Mouse (Mus musculus) adrenal gland, adult 18-20 months (tissue): Measurements from ENCODE around the gene Spag4. TPM values are rescaled to one million over a fixed set of nuclear protein-coding genes. Genes with fewer than 3 reads are reported as not detected.

Experiments used
- DNase-seq, 2 experiments: peaks; one replicate each; pipeline ENCODE4 v3.0.0; 2021 to 2022; ENCODE audit warnings: low spot score in 2 of 2
- long read RNA-seq, 2 experiments: library from polyadenylated mRNA; stranded (forward); transcript quantifications; one replicate each; pipeline ENCODE4 v2.0.0; 2021
- total RNA-seq, 2 experiments: library from RNA; stranded (reverse); gene quantifications; 1 replicate in 1 of 2; 2 replicates in 1 of 2; pipeline ENCODE4 v1.2.3; 2021

Spag4 gene
- total RNA-seq: 1 to 10 TPM; 4.2 to 9.3 TPM
- long read RNA-seq, experiment 1, partial matches to known transcripts: 0 of 8 reads
- long read RNA-seq, experiment 1, other reads (novel, unspliced or antisense): 7 of 8 reads
- long read RNA-seq, experiment 2, partial matches to known transcripts: 1 of 4 reads
- long read RNA-seq, experiment 2, other reads (novel, unspliced or antisense): 2 of 4 reads

DNA sequence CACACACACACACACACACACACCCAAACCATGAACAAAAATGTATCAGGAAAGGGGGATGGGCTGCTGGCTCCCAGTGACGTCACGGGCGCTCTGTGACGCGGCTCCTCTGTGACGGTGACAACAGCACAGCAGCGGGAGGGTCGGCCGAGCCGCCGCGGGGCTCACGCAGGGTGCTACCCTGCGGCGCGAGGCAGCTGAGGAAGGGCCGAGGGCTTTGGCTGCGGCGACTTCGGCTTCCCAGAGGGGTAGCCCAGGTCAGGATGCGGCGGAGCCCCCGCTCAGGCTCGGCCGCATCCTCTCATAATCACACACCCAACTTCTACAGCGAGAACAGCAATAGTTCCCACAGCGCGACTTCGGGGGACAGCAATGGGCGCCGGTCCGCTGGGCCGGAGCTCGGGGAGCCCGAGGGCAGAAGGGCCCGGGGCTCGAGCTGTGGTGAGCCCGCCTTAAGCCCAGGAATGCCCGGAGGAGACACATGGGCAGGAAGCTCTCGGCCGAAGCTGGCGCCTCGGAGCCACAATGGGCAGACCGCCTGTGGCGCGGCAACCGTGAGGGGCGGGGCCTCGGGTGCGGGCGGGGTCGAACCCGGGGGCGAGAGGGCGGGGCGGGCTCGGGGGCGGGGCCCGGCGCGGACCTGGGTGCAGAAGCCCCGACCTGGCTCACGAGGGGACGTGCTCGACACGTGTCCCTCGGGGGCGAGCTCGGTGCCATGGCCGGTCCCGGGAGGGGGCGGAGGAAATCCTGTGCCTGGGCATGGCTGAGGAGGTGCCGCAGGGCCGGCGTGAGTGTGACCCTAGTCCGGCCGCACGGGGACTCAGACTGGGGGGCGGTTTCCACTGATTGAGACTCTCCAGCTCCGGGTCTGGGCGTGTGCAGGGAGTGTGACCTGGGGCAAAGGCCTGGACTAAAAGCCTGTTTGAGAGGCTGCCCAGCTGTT is at the start of gene Spag4:
Spag4 (plus strand) TSS at position 77 of the 943 bp plus-strand sequence.
- DNase-seq: peak; percentile 78 to 79

GRCm38 (mm10) chr2:156018106-156018505 is 46.9 kb upstream of the Spag4 start:
- DNase-seq: no peak

GRCm38 (mm10) chr2:156021219-156021618 is 43.8 kb upstream of the Spag4 start:
- no peak for DNase-seq

DNA sequence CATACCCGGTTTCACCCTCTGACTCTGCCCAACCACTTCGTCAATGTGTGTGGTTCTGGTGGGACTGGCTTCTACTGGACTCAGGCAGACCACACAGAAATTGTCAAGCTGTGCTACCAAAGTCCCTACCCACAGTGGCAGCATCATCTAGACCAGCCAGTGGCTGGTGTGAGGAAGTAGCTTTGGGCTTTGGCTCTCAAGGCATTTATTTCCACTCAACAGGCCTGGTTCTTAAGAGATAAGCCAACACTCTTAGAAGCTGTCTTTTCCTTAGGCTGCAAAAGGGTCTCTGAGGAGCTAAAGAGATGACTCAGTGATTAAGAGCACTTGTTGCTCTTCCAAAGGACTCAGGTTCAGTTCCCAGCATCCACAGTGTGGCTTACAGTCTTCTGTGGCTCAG is 43.2 kb upstream of the Spag4 start:
- no peak for DNase-seq

DNA sequence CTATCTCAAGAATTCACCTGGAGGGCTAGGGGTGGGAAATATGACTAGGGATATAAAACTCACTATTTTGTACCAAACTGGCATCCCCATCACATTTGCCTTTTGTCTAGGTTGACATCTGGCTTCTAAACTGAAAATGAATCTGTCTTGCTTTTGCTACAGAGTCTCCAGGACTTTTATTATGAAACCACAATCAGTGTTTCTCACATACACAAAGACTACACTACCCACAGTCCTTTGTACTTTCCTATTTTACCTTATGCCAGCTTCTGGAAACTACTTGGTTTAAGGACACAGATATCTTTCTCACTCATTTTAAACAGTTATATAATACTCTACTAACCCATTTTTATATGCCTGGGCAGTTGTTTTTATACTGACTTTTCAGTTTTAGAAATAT is 39.5 kb upstream of the Spag4 start:
- DNase-seq: no peak

DNA sequence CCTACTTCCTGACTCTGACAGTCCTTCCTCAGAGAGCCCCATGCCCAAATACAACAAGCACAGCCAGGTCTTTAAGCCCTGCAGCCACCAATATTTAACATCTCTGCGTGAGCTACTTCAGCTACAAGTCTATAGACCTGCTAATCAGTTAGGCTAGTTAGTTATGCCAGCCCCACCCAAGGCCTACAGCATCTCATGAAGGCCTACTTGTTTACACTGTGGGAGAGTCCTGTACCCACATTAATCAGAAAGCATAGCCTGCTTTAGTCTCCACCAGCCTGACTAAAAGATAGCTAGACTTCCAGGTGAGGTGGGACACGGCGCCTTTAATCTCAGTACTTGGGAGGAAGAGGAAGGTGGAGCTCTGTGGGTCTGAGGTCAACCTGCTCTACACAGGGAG is 25.6 kb upstream of the Spag4 start:
- no peak for DNase-seq

DNA sequence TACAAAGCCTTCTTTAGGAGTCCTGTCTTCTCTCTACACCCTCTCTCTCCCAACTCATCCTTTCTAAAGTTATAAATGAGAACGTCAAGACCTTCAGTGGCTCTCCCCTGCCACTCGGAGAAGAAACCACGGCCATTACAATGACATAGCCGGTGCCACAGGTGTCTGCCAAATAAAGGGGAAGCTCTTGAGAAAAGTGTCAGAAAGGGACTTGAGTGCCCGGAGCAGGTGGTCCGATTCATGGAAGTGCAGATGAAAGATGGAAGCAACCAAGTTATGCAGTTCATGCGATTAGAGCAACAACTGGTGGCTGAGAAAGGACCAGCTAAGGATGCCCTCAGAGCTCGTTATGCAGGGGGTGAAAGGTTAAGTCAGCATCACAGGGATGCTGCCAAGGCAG is 22.1 kb upstream of the Spag4 start:
- DNase-seq: no peak

DNA sequence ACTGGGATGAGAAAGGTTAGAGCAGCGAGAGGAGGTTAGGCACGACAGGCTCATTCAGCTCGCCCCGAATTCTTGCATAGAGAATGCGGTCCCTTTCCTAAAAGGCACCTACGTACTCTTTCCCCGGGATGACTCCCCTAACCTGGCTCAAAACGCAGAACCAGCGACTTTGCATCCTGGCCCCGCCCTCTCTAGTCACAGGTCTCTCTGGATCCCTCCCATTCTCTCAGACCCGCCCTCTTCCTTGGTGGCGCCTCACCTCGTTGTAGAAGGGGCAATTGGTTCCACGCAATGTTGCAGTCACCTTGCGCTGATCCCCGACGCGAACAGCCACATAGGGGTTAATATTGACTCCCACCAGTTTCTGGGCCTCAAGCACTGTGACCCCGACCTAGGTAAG is 17.0 kb upstream of the Spag4 start:
- DNase-seq: no peak

- DNase-seq: no peak
These were observed 12.2 kb upstream of the Spag4 start, which contains the start of gene Fer1l4 for GRCm38 (mm10) chr2:156052816-156053215. Gene Fer1l4, minus strand, starts transcription at chr2:156052947.

DNA sequence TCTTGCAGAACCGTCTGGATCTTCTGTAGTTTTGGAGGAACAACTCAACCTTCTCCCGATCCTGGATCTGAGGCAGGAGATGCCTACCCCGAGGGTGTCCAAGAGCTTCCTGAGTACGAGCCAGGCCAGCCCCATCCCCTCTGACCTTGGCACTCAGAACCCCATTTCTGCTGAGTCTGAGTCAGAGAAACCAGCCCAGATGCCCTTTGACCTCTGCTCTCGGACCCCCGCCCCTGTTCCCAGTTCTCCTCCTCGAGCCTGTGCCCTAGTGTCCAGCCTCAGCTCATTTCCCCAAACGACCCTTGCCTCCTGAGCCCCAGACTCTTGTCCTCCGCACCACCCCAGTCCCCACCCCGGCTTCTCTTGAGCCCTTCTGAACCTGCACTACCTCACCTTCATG is 1.2 kb downstream of the Spag4 start:
- DNase-seq: no peak

DNA sequence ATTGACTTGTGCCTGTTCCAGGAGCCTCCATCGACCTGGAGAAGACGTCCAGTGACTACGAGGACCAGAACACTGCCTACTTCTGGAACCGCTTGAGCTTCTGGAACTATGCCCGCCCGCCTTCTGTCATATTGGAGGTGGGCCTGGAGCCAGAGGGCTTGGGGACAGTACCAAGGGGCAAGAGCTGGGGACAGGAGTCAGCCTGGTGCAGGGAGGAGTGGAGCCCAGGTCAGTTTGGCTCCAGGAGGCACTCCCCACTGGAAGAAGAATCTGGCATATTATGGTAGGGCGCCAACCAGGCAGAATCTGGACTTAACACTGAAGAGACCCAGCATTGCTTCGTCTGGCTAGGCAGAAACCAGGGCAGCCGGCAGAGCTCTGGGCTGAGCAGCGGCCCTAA is 2.9 kb downstream of the Spag4 start:
- DNase-seq: no peak

GRCm38 (mm10) chr2:156071236-156071635 is 6.3 kb downstream of the Spag4 start:
- DNase-seq: no peak

DNA sequence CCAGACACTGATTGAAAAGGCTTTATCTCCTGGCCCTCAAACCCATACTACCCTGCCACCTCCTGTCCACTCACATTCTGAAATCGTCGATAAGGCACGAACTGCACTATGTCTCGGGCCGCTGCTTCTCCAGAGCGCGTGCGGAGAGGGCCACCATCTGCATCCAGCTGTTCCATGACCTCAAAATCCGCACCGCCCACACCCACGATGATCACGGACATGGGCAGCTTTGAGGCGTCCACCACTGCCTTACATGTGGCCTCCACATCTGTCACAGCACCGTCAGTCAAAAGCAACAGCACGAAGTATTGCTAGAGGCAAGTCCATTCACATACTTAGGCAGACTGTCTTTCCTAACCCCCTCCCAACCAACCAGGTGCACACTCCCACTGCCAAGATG is 8.8 kb downstream of the Spag4 start:
- DNase-seq: no peak

DNA sequence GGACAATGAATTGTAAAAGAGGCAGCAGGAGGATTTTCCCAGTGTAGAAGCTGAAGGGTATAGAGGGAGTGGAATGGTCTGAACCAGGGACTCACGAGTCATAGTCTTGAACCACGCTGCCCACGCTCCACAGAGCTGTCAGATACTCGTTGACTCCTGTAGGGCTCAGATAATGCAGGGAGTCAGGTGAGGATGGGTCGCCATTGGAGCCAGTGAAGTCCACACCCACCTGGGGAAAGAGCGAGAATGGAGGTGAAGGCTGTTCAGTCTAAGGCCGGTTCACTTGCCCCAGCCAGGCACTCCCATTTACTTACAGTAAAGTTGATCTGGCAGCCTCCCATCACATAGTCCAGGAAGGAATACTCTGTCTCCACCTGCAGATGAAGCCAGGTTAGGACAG is 12.5 kb downstream of the Spag4 start:
- DNase-seq: no peak

GRCm38 (mm10) chr2:156078421-156079182 is 13.6 kb downstream of the Spag4 start:
- DNase-seq: no peak

- DNase-seq: peak; percentile 49 to 50
These were observed 14.2 kb downstream of the Spag4 start for GRCm38 (mm10) chr2:156079183-156079560.

GRCm38 (mm10) chr2:156079674-156080073 is 14.7 kb downstream of the Spag4 start:
- no peak for DNase-seq

DNA sequence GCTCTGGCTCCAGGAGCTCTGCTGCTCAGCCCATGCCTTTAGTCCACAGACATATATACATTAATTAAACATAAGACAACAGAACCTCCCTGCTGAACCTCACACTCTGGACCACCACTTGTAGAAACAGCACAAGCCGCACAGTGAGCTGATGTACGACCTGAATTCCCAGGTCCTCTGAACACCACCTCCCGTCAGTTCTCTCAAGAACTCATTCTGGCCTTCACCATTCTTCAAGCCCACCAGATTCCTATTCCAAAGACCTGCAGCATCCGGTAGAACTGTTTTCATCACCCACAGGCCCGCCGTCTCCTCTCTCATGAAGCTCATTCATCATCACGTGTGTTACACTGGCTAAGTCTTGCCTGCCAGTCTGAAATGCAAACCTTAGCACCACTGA is 15.4 kb downstream of the Spag4 start:
- no peak for DNase-seq

DNA sequence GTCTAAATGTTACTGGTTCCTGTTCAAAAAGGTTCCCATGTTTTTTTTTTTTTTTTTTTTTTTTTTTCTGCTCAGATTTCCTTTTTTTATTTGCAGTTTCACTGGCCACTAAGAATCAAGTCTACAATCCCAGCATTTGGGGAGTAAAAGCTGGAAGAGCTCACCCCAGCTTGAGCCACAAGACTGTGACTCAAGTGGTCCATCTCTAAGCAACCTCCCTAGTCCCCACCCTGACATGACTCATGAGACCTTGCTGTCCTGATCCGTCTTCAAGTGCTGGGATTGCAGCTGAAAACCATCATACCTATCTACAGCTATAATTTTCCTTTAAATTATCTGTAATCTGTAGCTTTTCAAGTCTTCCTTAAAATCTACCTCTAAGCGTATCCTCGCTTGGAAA is 19.6 kb downstream of the Spag4 start:
- no peak for DNase-seq

GRCm38 (mm10) chr2:156087391-156088110 is 22.6 kb downstream of the Spag4 start:
- DNase-seq: no peak

DNA sequence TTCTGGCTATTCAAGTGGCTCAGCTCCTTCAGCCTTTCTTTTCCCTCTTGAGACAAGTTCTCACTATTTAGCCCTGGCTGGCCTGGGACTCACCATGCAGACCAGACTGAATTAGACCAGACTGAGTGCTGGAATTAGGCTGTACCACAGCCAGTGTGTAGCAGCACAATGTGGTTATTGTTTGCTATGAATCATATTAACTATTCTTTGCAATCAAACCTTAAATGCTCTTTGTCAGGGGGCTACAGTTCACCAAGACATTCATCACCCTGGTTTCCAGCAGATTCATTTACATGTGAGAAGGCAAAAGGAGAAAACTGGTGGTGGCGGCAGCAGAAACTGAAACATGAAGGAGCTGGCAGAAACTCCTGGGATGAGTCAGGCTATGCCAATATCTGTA is 24.8 kb downstream of the Spag4 start:
- DNase-seq: no peak
